Mouse (Mus musculus) liver, adult 2 months (tissue): ENCODE measurements around the gene Arhgap28.

Experiments
- CTCF ChIP-seq: fragments of 200-500 bp; IDR thresholded peaks from 2 replicates; pipeline ENCODE4 v1.5.1; 2011; ENCODE audit warnings: low read depth, low read length, control low read depth
- POLR2A ChIP-seq: fragments of 200-500 bp; IDR thresholded peaks from 2 replicates; pipeline ENCODE4 v1.6.1; 2011; ENCODE audit warnings: low read length, control low read depth; ENCODE audit not compliant: insufficient read depth; ENCODE audit errors: extremely low read depth

- TF ChIP-seq POLR2A (no peak), CTCF (no peak)
Measured at GRCm38 (mm10) chr17:68029495-68029894, 25.6 kb upstream of the Arhgap28 start.
